Mouse (Mus musculus) ES-E14 (cell line): ENCODE data around the gene Itga3. TPM values are rescaled to one million over a fixed set of nuclear protein-coding genes. Genes with fewer than 3 reads are reported as not detected.

Experiments used
- DNase-seq: peaks from one replicate; pipeline ENCODE4 v3.0.0-alpha.2; 2013; ENCODE audit warnings: low read depth, low spot score
- H3K27ac ChIP-seq: 2 replicates; pipeline ENCODE4 v1.5.1; 2012; ENCODE audit warnings: low read depth, mild to moderate bottlenecking, low read length, moderate library complexity, mixed read lengths; ENCODE audit not compliant: poor library complexity, insufficient read depth, severe bottlenecking
- H3K36me3 ChIP-seq: 2 replicates; pipeline ENCODE4 v1.6.1; 2012; ENCODE audit warnings: mild to moderate bottlenecking, low read length, moderate library complexity, mixed read lengths; ENCODE audit not compliant: control insufficient read depth, poor library complexity, insufficient read depth, severe bottlenecking
- H3K4me1 ChIP-seq, 2 experiments: fragments of 150-350 bp in 1 of 2; sonication (generic) in 1 of 2; 2 replicates each; pipeline ENCODE4 v1.6.1; 2012; ENCODE audit warnings: low read length in 2 of 2, mild to moderate bottlenecking in 1 of 2, mixed read lengths in 1 of 2; ENCODE audit not compliant: control insufficient read depth in 2 of 2, insufficient read depth in 2 of 2, poor library complexity in 1 of 2
- H3K4me3 ChIP-seq, 2 experiments: fragments of 150-350 bp in 1 of 2; sonication (generic) in 1 of 2; 2 replicates each; pipeline ENCODE4 v1.5.1; 2012; ENCODE audit warnings: low read length in 2 of 2, low read depth in 1 of 2, mild to moderate bottlenecking in 1 of 2, mixed read lengths in 1 of 2; ENCODE audit not compliant: insufficient read depth in 1 of 2, poor library complexity in 1 of 2, severe bottlenecking in 1 of 2
- H3K9ac ChIP-seq: 2 replicates; pipeline ENCODE4 v1.6.1; 2012; ENCODE audit warnings: low read depth, mild to moderate bottlenecking, low read length, mixed read lengths; ENCODE audit not compliant: poor library complexity, insufficient read depth, severe bottlenecking
- H3K9me3 ChIP-seq: fragments of 150-350 bp; sonication (generic); 2 replicates; pipeline ENCODE4 v1.6.1; 2012; ENCODE audit warnings: low read depth, mild to moderate bottlenecking, low read length; ENCODE audit not compliant: control insufficient read depth, insufficient read depth
- CHD2 ChIP-seq: IDR thresholded peaks from 2 replicates; pipeline ENCODE4 v1.6.1; 2014; ENCODE audit warnings: mild to moderate bottlenecking, low read depth, low read length, inconsistent platforms
- HCFC1 ChIP-seq: IDR thresholded peaks from 2 replicates; pipeline ENCODE4 v1.6.1; 2012; ENCODE audit warnings: low read length, inconsistent platforms, borderline replicate concordance; ENCODE audit not compliant: insufficient read depth
- MAFK ChIP-seq: IDR thresholded peaks from 2 replicates; pipeline ENCODE4 v1.6.1; 2014; ENCODE audit warnings: mild to moderate bottlenecking, low read depth, low read length, inconsistent platforms; ENCODE audit not compliant: insufficient read depth
- ZC3H11A ChIP-seq: IDR thresholded peaks from 2 replicates; pipeline ENCODE4 v1.6.1; 2012; ENCODE audit warnings: low read depth, mild to moderate bottlenecking, inconsistent platforms, low read length, borderline replicate concordance
- ZNF384 ChIP-seq: IDR thresholded peaks from 2 replicates; pipeline ENCODE4 v1.6.1; 2012; ENCODE audit warnings: low read depth, low read length, inconsistent platforms
- in situ Hi-C, 2 experiments: fragments of 600-800 bp; cut with MboI; formaldehyde crosslinking; loops; one replicate each; pipeline ENCODE4 v1.15.1; 2025; ENCODE audit warnings: low sequenced_read_pairs in 2 of 2, inconsistent platforms in 1 of 2; ENCODE audit not compliant: unreplicated experiment in 2 of 2
- total RNA-seq: library from RNA; depleted of rRNA; stranded (reverse); fragments of 300-350 nt; gene quantifications from 2 replicates; pipeline ENCODE4 v1.2.3, GENCODE M21; 2012

Itga3 gene
- total RNA-seq, 1 experiment: 189 TPM

DNA sequence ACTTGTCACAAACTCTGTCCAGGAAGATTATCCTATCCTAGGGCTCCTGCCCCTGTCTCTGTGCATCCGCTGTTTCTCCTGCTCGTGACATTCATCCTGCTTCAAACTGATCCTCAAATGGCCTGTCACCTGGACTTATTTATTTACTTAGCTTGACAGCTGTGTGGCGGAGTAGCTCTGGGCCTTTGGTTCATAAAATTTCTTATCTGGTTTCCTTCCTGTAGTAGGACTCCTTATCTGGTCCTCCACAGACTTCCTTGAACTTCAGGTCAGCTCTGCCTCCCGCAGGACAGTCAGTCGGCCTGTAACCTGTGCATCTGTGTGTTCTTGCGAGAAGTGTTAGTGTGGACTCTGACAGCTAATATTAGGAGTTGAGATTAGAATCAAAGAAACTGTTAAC is 27.7 kb upstream of the Itga3 start:
- Histone ChIP-seq H3K36me3 (no peaks in the 10 kb centered on the region), H3K9me3 (no peaks in the 10 kb centered on the region), H3K27ac (no peak overlapping the region; the same call in 1 of the 2 replicates), H3K4me3 (peak overlapping the region in 1 of 2 experiments; percentile 52; a peak in 2 of 4 replicates), H3K4me1 (peaks cover 15 to 28% of the 10 kb centered on the region in 2 experiments; a peak in 3 of 4 replicates), H3K9ac (no peak overlapping the region)
- in situ Hi-C loops: loop anchor here in 1 of 2 experiments (25.0 kb wide), 1 partner anchor 408 kb away; the partner anchor contains the start of gene Nxph3
- no peak for TF ChIP-seq ZNF384
- no peak for TF ChIP-seq HCFC1
- no peak for TF ChIP-seq MAFK
- DNase-seq: no peak

DNA sequence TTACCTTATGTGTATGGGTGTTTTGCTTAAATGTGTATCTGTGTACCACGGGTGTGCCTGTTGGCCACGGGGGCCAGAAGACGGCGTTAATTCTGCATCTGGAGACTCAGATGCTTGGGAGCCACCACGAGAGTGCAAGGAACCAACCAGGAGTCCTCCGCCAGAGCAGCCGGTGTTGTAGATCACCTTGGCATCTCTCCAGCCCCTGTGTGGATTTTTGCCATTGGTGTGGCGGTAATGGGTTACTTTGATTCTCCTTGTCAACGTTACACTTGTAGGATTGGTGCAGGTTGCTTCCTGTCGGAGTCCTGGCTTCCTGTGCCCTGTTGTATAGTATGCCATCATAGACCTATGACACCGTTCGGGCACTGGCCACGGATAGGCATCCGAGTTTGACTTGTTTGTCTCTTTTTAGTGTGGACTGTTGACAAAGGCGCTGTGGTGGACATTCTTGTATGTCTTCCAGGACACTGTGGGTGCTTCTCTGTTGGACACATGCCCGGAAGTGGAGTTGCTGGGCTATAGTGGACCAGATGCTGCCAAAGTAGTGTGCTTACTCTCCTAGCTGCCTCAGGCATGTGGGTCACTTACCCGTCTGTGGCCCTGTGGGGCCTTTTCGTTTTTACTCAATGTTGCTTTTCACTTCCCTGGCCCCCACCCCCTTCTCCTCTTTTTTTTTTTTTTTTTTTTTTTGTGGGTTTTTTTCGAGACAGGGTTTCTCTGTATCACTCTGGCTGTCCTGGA is 25.7 kb upstream of the Itga3 start:
- DNase-seq: no peak
- TF ChIP-seq ZNF384 (no peak), HCFC1 (no peak), CHD2 (no peak), ZC3H11A (no peak), MAFK (no peak)
- H3K36me3 ChIP-seq: no peaks in the 10 kb centered on the region
- no peak overlapping the region for H3K27ac ChIP-seq
- no peak overlapping the region for H3K4me3 ChIP-seq
- no peaks in the 10 kb centered on the region for H3K9me3 ChIP-seq
- H3K9ac ChIP-seq: no peak overlapping the region
- in situ Hi-C loops: loop anchor here in 1 of 2 experiments (25.0 kb wide), 1 partner anchor 410 kb away; the partner anchor contains the start of gene Nxph3
- peaks cover 15 to 23% of the 10 kb centered on the region in 2 experiments; a peak in 3 of 4 replicates for H3K4me1 ChIP-seq

DNA sequence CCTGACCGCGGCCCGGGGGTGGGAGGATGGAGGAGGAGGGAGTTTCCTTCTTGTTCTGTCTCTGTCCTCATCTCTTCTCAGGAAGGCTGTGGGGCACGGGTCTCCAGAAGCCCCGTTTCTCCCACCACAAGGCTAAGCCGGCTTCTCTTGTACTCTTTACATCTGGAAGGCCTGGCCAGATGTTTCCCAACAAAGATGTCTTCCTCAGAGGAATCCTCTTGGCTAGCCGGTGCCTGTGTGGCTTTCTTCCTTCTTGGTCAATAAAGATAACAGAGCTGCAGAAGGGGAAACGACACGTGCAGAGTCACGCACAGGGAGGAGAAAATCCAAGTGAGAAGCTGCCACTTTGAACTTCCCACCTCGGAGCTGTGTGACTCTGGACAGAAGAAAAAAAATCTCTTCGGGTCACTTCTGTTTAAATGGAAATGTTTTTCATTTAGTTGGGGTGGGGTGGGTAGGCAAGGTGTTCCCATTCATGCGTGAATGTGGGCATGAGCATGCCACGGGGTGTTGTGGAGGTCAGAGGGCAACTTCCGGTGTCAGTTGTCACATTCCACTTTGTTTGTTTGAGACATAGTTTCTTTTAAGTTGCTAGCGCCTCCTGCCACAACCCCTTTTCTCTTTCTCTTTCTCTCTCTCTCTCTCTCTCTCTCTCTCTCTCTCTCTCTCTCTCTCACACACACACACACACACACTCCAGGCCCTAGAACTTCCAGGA is 24.6 kb upstream of the Itga3 start:
- no peaks in the 10 kb centered on the region for H3K36me3 ChIP-seq
- H3K9ac ChIP-seq: peak overlapping the region; percentile 34; the same call in 1 of the 2 replicates
- DNase-seq: no peak
- in situ Hi-C loops: loop anchor here in 1 of 2 experiments (25.0 kb wide), 1 partner anchor 411 kb away; the partner anchor contains the start of gene Nxph3
- TF ChIP-seq ZC3H11A: no peak
- no peak for TF ChIP-seq HCFC1
- no peak for TF ChIP-seq ZNF384
- TF ChIP-seq MAFK: no peak
- TF ChIP-seq CHD2: no peak
- H3K4me1 ChIP-seq: peaks cover 15 to 27% of the 10 kb centered on the region in 2 experiments; a peak in 3 of 4 replicates
- H3K27ac ChIP-seq: no peak overlapping the region
- no peaks in the 10 kb centered on the region for H3K9me3 ChIP-seq
- H3K4me3 ChIP-seq: no peak overlapping the region

DNA sequence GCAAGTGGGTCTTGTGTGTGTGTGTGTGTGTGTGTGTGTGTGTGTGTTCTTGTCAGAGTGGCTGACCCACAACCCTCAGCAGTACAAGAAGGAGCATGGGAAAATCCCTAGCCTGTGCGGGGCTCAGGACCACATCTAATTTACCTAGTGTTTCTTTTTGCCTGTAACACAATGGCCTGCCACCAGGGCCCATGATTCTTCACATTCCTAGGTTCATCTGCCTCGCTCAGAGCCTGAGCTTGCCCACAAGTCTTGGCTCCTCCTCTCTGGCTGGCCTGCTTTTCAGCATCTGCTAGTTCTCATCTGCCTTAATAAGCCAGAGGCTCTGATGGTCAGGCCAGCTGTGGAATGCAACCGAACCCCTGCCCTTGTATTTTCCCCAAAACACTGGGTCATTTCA is 23.8 kb upstream of the Itga3 start:
- TF ChIP-seq ZC3H11A (no peak), CHD2 (no peak), HCFC1 (no peak), MAFK (no peak), ZNF384 (no peak)
- in situ Hi-C loops: loop anchor here in 1 of 2 experiments (25.0 kb wide), 1 partner anchor 412 kb away; the partner anchor contains the start of gene Nxph3
- H3K9me3 ChIP-seq: no peaks in the 10 kb centered on the region
- peak overlapping the region; percentile 17; the same call in 1 of the 2 replicates for H3K9ac ChIP-seq
- H3K36me3 ChIP-seq: no peaks in the 10 kb centered on the region
- H3K4me1 ChIP-seq: peaks cover 11 to 20% of the 10 kb centered on the region in 2 experiments; a peak in 3 of 4 replicates
- no peak overlapping the region for H3K4me3 ChIP-seq
- no peak overlapping the region for H3K27ac ChIP-seq
- no peak for DNase-seq
